Mouse (Mus musculus) large intestine, adult 2 months (tissue): ENCODE data around the gene Sgcg. TPM values are rescaled to one million over a fixed set of nuclear protein-coding genes. Genes with fewer than 3 reads are reported as not detected.
A peak's percentile ranks its signal among the peaks of the same experiment; 100 is the strongest.

Source experiments
- DNase-seq: peaks from one replicate; pipeline ENCODE4 v3.0.0-alpha.2; 2012; ENCODE audit warnings: low read depth, low spot score
- WGBS: fragments of 180-500 bp; shearing (Covaris S2); methylation state at CpG from one replicate; pipeline ENCODE4 v1.1.7; 2018; 5-methylcytosine and 5-hydroxymethylcytosine counted together
- polyA plus RNA-seq: library from polyadenylated mRNA; depleted of rRNA; stranded (reverse); fragments of >200 nt; gene quantifications from 2 replicates; pipeline ENCODE4 v1.2.3, GENCODE M21; 2012; rRNA removed

Gene Sgcg
- polyA plus RNA-seq: 0.27 and 0.30 TPM in 2 replicates

GRCm38 (mm10) chr14:61258352-61258751, at the start of gene Sgcg:
Sgcg (minus strand) TSS chr14:61258490.
- DNase-seq: no peak
- WGBS: 40% methylated on average over 11 of the region's 11 CpGs

- DNase-seq: no peak
- 76% methylated on average over 4 of the region's 4 CpGs for WGBS
These were observed 45.8 kb upstream of the Sgcg start for GRCm38 (mm10) chr14:61303969-61304609.

GRCm38 (mm10) chr14:61302428-61302827, 44.1 kb upstream of the Sgcg start:
- DNase-seq: no peak
- 54% methylated on average over 2 of the region's 2 CpGs for WGBS

GRCm38 (mm10) chr14:61301323-61301722, 43.0 kb upstream of the Sgcg start:
- no peak for DNase-seq
- WGBS: 73% methylated on average over 2 of the region's 2 CpGs

GRCm38 (mm10) chr14:61299810-61300209, 41.5 kb upstream of the Sgcg start:
- DNase-seq: no peak

GRCm38 (mm10) chr14:61294738-61295079, 36.4 kb upstream of the Sgcg start:
- 28% methylated on average over 6 of the region's 6 CpGs for WGBS
- no peak for DNase-seq

More at GRCm38 (mm10) chr14:61299810-61300209, 41.5 kb upstream of the Sgcg start:
- 89% methylated on average over 6 of the region's 6 CpGs for WGBS

GRCm38 (mm10) chr14:61293884-61294737, 35.8 kb upstream of the Sgcg start:
- no peak for DNase-seq
- WGBS: 59% methylated on average over 16 of the region's 16 CpGs

- peak; percentile 28 for DNase-seq
- 10% methylated on average over 3 of the region's 3 CpGs for WGBS
These were observed 32.4 kb upstream of the Sgcg start for GRCm38 (mm10) chr14:61290664-61291063.

GRCm38 (mm10) chr14:61288606-61289286, 30.5 kb upstream of the Sgcg start:
- WGBS: 35% methylated on average over 19 of the region's 19 CpGs
- DNase-seq: no peak

- DNase-seq: no peak
- WGBS: 85% methylated on average over 7 of the region's 7 CpGs
These were observed 20.5 kb upstream of the Sgcg start for GRCm38 (mm10) chr14:61278676-61279300.

- 21% methylated on average over 1 of the region's 1 CpGs for WGBS
- DNase-seq: no peak
These were observed 19.0 kb upstream of the Sgcg start for GRCm38 (mm10) chr14:61277285-61277684.

- 12% methylated on average over 38 of the region's 38 CpGs for WGBS
These were observed 16.3 kb upstream of the Sgcg start for GRCm38 (mm10) chr14:61274414-61275198.

GRCm38 (mm10) chr14:61267908-61268475, 9.7 kb upstream of the Sgcg start:
- WGBS: 62% methylated on average over 5 of the region's 5 CpGs

More at GRCm38 (mm10) chr14:61274414-61275198, 16.3 kb upstream of the Sgcg start:
- no peak for DNase-seq

GRCm38 (mm10) chr14:61259084-61259483, 794 bp upstream of the Sgcg start:
- DNase-seq: no peak
- 8% methylated on average over 3 of the region's 3 CpGs for WGBS

More at GRCm38 (mm10) chr14:61267908-61268475, 9.7 kb upstream of the Sgcg start:
- DNase-seq: no peak

- 74% methylated on average over 15 of the region's 15 CpGs for WGBS
- no peak for DNase-seq
These were observed 5.5 kb downstream of the Sgcg start for GRCm38 (mm10) chr14:61252596-61253388.

GRCm38 (mm10) chr14:61246444-61246843, 11.8 kb downstream of the Sgcg start:
- 74% methylated on average over 3 of the region's 3 CpGs for WGBS

GRCm38 (mm10) chr14:61242611-61243010, 15.7 kb downstream of the Sgcg start:
- DNase-seq: no peak
- WGBS: 35% methylated on average over 6 of the region's 6 CpGs

More at GRCm38 (mm10) chr14:61246444-61246843, 11.8 kb downstream of the Sgcg start:
- DNase-seq: no peak

- 34% methylated on average over 9 of the region's 9 CpGs for WGBS
- DNase-seq: no peak
These were observed 19.5 kb downstream of the Sgcg start for GRCm38 (mm10) chr14:61238751-61239150.
